Mouse (Mus musculus) gastrocnemius, postnatal 4 days (tissue): ENCODE measurements around the gene 5430403G16Rik. TPM values are rescaled to one million over a fixed set of nuclear protein-coding genes. Genes with fewer than 3 reads are reported as not detected.
A peak's percentile ranks its signal among the peaks of the same experiment; 100 is the strongest.
"Not testable (repeated sequence)": the region's sequence is repeated elsewhere in the genome, so short reads cannot be mapped to it uniquely, and the experiment has no call there.

Source experiments
- DNase-seq, 2 experiments: peaks; one replicate each; pipeline ENCODE4 v3.0.0; 2021 to 2022; ENCODE audit warnings: low spot score in 2 of 2, mixed read lengths in 2 of 2
- long read RNA-seq, 2 experiments: library from polyadenylated mRNA; stranded (forward); transcript quantifications; one replicate each; pipeline ENCODE4 v2.0.0; 2021
- total RNA-seq, 2 experiments: library from RNA; stranded (reverse); gene quantifications; 2 replicates each; pipeline ENCODE4 v1.2.3; 2021

5430403G16Rik gene
- under 1 TPM; 0.62 to 0.71 TPM for total RNA-seq
- long read RNA-seq, experiment 1: 0 reads
- long read RNA-seq, experiment 2: 0 reads

DNA sequence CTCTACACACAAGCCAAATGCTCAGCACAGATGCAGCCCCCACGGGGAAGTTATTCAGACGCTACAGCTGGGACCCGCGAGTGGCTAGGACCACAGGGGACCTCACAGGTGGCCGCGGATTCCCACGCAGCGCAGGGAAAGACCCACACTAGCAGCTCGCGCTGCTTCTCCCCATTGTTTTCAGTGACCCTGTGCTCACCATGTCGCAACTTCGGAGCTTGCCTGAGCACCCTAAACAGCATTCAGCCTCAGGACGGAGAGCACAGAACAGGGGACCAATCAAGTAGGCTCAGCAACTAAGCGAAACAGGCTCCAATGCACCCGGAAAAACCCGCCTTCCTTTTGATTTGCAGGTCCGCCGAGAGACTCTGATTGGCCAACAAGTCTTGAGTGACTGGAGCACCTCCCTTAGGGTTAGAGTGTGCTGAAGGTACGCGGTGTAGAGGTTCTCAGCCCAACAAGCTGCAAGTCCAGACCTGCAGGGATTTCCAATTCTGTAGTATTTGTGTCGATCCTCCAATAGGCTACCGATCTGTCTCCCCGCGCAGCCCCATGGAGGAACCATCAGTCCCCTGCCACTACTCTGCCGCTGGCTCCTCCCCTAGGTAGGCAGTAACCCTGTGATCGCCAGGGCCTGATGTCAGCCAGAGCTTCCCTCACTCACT is at the start of gene 5430403G16Rik:
5430403G16Rik (minus strand) TSS at position 505 of the 665 bp plus-strand sequence.
- DNase-seq: peak; percentile 21 to 51

DNA sequence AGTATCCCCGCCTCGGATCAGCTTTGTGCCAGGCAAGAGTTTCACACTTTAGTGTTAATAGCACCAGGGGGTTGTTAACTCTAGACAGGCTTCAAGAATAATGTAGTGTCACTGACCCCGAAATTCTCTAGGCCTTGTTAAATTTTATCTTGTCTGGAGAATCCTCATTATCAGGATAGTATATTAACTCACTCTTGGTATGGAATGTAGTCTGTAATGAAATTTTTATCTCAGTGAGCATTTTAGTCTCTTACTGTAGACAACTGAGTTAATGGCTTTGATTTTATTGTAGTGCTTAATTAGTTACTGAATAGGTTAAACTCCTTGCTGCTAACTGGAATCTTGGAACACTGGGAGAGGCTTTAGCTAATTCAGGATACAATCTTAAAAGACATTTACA is 26.5 kb upstream of the 5430403G16Rik start:
- DNase-seq: not testable (repeated sequence)

DNA sequence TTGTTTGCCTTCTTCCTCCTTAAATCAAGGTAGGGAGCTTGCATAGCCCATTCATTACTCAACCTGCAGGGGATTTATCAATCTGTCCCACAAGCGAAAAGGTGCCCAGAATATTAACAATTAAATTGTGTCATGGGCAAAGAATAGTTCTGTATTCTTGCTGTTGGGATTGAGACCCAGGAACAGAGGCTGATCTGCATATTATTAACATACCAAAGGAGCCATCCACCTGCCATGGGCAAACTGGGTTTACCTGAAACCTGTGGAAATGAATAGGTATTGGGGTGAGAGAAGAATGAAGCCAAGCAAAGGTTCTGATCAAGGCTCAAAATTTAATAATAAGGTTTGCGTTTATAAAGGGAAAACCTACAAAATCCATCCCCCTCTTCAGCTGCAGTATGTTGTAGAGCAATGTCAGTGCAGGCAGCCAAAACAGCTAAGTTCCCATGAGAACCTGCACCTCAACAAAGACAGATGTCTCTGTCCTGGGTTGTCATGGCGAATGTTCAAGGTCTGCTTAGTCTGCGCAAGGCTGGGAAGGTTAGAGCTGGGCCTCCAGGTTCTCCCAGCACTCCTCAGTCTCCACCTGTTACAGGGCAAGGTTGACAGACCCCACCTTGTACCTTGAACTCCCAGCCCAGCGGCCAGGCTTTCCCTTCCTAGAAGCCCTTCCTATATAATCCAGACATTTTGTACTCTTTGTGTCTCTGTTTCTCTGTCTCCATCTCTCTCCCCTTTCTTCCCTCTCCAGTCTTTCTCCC is 544 bp upstream of the 5430403G16Rik start:
- not testable (repeated sequence) for DNase-seq

DNA sequence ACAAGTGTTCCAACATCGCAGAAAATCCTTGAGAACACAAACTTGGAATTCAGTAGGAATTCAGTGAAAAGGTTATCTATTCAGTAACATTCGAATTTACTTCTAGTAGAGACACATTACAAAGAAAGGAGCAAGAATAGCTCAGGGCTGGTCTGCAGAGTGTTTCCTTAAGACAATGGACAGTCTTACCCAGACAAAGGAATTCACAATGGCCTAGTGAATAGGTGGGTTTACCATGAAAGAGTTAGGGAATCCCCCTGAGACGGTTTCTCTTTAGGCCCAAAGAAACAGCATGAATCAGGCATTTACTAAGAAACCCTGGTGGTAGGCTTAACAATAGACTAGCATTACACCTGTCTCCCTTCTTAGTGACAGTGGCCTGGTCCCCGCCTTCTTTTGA is 7.9 kb downstream of the 5430403G16Rik start:
- DNase-seq: no peak

Other genes with a start within 250 kb of the 5430403G16Rik start
- gene Crlf2, start 132.0 kb downstream of the 5430403G16Rik start, total RNA-seq: 10 to 100 TPM; 13.6 to 18.0 TPM
- 1 to 10 TPM; 4.4 to 5.8 TPM for gene 4930522L14Rik, start 60.8 kb upstream of the 5430403G16Rik start, total RNA-seq
- gene Gm15446, start 232.4 kb upstream of the 5430403G16Rik start, total RNA-seq: 1 to 10 TPM; 6.1 to 6.3 TPM